Mouse (Mus musculus): ENCODE data around the gene Gbp5. TPM values are rescaled to one million over a fixed set of nuclear protein-coding genes. Genes with fewer than 3 reads are reported as not detected.
"Not testable (repeated sequence)": the region's sequence is repeated elsewhere in the genome, so short reads cannot be mapped to it uniquely, and the experiment has no call there.

The Gbp5 gene
- total RNA-seq, 4 experiments from 2014 or later: 2.4 to 5.2 (median 3.3) TPM

DNA sequence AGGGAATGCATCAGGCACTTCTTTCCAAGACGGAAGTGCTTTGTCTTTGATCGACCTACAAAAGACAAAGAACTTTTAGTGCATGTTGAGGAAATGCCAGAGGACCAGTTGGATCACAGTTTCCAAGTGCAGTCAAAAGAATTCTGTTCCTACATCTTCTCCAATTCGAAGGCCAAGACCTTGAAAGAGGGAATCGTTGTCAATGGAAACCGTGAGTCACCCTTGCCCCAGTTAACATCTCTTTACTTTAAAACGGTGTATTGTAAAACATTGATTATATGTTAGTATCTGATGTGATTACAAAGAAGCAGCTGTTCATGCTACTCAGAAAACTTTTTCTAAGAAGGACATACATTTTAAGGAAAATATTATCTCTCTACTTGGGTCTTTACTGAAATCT, 47.6 kb downstream of the Gbp5 start:
- DNase-seq (ENCODE audit: low spot score in 2 of 2): no peak

DNA sequence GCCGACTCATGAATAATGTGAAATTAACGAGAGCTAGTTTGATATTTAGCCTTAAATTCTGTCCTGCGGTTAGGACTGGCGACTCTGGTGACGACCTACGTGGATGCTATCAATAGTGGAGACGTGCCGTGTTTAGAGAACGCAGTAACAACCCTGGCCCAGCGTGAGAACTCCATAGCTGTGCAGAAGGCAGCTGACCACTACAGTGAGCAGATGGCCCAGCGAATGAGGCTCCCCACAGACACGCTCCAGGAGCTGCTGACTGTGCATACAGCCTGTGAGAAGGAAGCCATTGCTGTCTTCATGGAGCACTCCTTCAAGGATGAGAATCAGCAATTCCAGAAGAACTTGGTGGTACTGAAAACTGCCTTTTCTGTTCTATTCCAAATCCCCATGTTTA, 49.0 kb downstream of the Gbp5 start:
- DNase-seq (ENCODE audit: low spot score in 2 of 2): not testable (repeated sequence)

- no peak for DNase-seq (ENCODE audit: low spot score in 2 of 2)
Observed at GRCm38 (mm10) chr3:142546690-142547089, 52.9 kb downstream of the Gbp5 start.

DNA sequence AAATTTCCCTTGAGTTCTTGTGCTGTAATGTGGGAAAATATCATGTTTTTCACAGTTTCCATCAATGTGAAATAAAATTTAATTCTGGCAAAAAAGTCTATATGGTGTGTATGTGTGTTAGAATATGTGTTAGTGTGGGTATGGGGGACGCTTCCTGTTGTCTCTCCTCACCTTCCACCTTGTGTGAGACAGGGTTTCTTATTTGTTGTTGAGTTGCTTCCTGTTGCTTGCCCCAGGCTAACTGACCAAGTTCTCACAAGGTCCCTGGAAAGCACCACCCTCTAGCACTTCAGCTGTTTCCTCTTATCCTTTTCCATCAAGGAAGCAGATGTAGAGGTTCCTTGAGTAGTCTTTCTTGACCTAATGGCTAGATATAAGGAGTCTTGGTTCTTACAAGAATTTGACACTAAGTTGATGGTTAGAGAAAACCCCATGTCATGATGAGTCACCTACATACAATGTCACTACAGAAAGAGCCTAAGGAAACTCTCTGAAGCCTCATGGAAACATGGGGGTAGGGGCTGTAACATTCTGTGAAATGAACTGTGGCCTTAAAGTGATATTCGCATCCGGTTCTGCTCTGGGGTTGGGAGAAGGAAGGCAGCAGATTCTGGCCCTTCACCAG, 56.4 kb downstream of the Gbp5 start:
- DNase-seq (ENCODE audit: low spot score in 2 of 2): no peak

DNA sequence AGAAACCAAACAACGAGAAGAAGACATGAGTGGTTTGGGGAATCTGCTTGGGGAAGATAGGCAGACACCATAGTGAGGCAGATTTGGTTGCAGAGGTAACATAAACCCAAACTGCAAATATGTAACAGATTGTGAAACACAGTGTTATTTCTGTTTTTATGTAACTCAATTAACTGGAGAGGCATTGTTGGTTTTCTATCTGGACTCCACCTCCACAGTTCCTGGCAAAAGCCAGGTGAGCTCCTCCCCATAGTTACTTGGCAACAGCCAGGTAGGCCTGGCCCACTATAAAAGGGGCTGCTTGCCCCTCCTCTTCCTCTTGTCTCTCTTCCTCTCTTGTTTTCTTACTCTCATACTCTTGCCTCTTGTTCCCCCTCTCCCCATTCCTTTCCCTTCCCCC, 60.8 kb downstream of the Gbp5 start:
- no peak for DNase-seq (ENCODE audit: low spot score in 2 of 2)

DNA sequence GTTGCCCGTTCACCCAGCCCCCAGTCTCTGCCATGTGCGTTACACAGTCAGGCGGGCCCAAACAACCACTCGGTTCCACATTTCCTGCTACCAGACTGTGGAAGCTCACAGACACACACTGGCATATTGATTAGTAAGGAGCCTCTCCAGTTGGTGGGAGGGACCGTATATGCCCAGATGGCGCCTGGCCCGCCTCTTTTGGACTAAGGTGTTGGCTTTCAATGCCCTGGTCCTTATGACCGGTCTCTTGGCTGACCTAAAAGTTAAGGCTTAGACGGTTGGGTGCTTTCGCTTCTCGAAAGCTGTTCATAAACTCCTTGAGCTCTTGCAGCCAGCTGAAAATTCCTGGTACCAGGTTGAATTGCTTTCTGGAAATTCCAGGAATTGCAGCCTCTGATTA, 61.8 kb downstream of the Gbp5 start:
- DNase-seq (ENCODE audit: low spot score in 2 of 2): no peak

GRCm38 (mm10) chr3:142559632-142560228, 66.0 kb downstream of the Gbp5 start, which contains the start of gene Gbp3:
Gene Gbp3, plus strand, starts transcription at chr3:142560026.
- no peak for DNase-seq (ENCODE audit: low spot score in 2 of 2)

- peak; percentile 46 to 68 for DNase-seq (ENCODE audit: low spot score in 2 of 2)
Observed at GRCm38 (mm10) chr3:142560296-142560948, 66.6 kb downstream of the Gbp5 start.

DNA sequence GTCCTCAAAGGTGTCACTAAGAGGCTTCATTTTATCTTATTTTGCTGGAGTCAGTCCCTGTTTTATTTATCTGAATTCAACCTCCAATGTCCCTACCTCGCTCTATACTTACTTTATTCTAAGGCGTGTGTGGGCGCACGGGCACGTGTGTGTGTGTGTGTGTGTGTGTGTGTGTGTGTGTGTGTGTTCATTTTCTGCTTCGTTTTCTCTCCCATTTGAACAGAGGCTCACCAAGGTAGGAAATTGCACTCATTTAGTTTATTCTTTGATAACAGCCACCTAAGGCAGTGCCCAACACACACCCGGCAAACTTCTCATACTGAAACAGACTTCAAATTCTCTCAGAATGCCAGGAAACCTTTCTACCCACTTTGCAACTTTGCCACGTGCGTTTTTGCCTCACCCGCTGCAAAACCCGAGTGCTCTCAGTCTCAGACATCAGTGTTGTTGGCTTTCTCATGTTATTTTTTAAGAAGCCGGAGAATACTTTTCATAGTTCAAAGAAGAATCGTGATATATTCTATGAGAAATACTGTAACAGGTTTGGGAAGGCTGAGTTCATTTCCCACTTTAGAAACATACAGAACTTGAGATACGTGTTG, 67.4 kb downstream of the Gbp5 start:
- DNase-seq (ENCODE audit: low spot score in 2 of 2): no peak

DNA sequence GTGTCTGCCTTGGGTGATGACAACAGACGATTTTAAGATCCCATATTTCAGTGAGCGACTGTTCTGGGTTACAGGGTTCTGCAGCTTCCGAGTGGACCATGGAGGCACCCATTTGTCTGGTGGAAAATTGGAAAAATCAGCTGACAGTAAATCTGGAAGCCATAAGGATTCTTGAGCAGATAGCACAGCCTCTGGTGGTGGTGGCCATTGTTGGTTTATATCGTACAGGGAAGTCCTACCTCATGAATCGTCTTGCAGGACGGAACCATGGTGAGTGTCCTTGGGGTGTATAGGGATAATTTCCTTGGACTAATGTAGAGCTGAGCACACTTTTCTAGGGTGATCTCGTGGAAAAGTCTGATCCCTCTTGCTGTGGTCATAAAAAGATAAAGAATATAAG, 67.9 kb downstream of the Gbp5 start:
- no peak for DNase-seq (ENCODE audit: low spot score in 2 of 2)

GRCm38 (mm10) chr3:142567490-142567889, 73.7 kb downstream of the Gbp5 start:
- not testable (repeated sequence) for DNase-seq (ENCODE audit: low spot score in 2 of 2)

GRCm38 (mm10) chr3:142570738-142571137, 77.0 kb downstream of the Gbp5 start:
- DNase-seq (ENCODE audit: low spot score in 2 of 2): no peak

Other genes starting within 250 kb of the Gbp5 start
- 10 to 100 TPM; 19.5 to 27.0 (median 25.2) TPM for gene Pdlim5, start 98.3 kb upstream of the Gbp5 start, total RNA-seq (2022)
- gene Gbp7, start 36.4 kb downstream of the Gbp5 start, total RNA-seq (2022): 1 to 10 TPM; 2.9 to 3.4 (median 3.3) TPM
- gene Gbp3, start 66.0 kb downstream of the Gbp5 start, total RNA-seq (2022): 10 to 100 TPM in 1 of 4 experiments, 1 to 10 TPM in 3; 7.9 to 11.0 (median 8.5) TPM
- not detected for gene Gbp2b, start 100.9 kb downstream of the Gbp5 start, total RNA-seq (2022)
- 1 to 10 TPM; 2.4 to 4.8 (median 3.5) TPM for gene Gbp2, start 126.6 kb downstream of the Gbp5 start, total RNA-seq (2022)
- gene Kyat3, start 207.1 kb downstream of the Gbp5 start, total RNA-seq (2022): 1 to 10 TPM; 7.7 to 9.0 (median 8.3) TPM